Mouse (Mus musculus) lung, embryonic 16.5 days (tissue): ENCODE results near the gene Rtn1. TPM values are rescaled to one million over a fixed set of nuclear protein-coding genes. Genes with fewer than 3 reads are reported as not detected.

Experiments
- ATAC-seq: fragments of 200-750 bp; cut with Nextera tagmentation; 2 replicates; pipeline ENCODE4 v1.8.0; 2017; ENCODE audit warnings: low read depth, mild to moderate bottlenecking, moderate library complexity
- H3K27ac ChIP-seq: fragments of 300-500 bp; sonication (generic); 2 replicates; pipeline ENCODE4 v1.5.1; 2014; ENCODE audit warnings: mild to moderate bottlenecking, control low read depth, low read length
- H3K27me3 ChIP-seq: fragments of 300-500 bp; sonication (generic); 2 replicates; pipeline ENCODE4 v1.6.1; 2014; ENCODE audit warnings: low read depth, low read length, mixed read lengths; ENCODE audit not compliant: control insufficient read depth, insufficient read depth
- H3K36me3 ChIP-seq: fragments of 300-500 bp; sonication (generic); 2 replicates; pipeline ENCODE4 v1.6.1; 2014; ENCODE audit warnings: low read length; ENCODE audit not compliant: control insufficient read depth, insufficient read depth
- H3K4me1 ChIP-seq: fragments of 300-500 bp; sonication (generic); replicated peaks from 2 replicates; pipeline ENCODE4 v1.6.1; 2014; ENCODE audit warnings: low read length, mixed read lengths; ENCODE audit not compliant: control insufficient read depth, insufficient read depth
- H3K4me2 ChIP-seq: fragments of 300-500 bp; sonication (generic); 2 replicates; pipeline ENCODE4 v1.6.1; 2014; ENCODE audit warnings: low read depth, low read length, control low read depth
- H3K4me3 ChIP-seq: fragments of 300-500 bp; sonication (generic); 2 replicates; pipeline ENCODE4 v1.5.1; 2014; ENCODE audit warnings: mild to moderate bottlenecking, low read length, control low read depth
- H3K9ac ChIP-seq: fragments of 300-500 bp; sonication (generic); 2 replicates; pipeline ENCODE4 v1.6.1; 2014; ENCODE audit warnings: low read length, control low read depth
- H3K9me3 ChIP-seq: fragments of 300-500 bp; sonication (generic); 2 replicates; pipeline ENCODE4 v1.6.1; 2016; ENCODE audit warnings: low read length; ENCODE audit not compliant: control insufficient read depth
- WGBS: fragments of 180-500 bp; shearing (Covaris S2); extraction: QIAGEN DNeasy Blood & Tissue Kit; methylation state at CpG from one replicate; pipeline ENCODE4 v1.1.7; 2014; 5-methylcytosine and 5-hydroxymethylcytosine counted together
- polyA plus RNA-seq: library from polyadenylated mRNA; unstranded; fragments of >200 nt; fragmentation: Nextera tagmentation; extraction: Ambion mirVana; gene quantifications from 2 replicates; pipeline ENCODE4 v1.2.1, GENCODE M21; 2015

The Rtn1 gene
- polyA plus RNA-seq, 1 experiment from 2014 or later = 14.6 TPM

- H3K27ac ChIP-seq = no peak overlapping the region
- 54% methylated on average over 6 of the region's 6 CpGs for WGBS
- H3K9ac ChIP-seq = no peak overlapping the region
- no peaks in the 10 kb centered on the region for H3K4me1 ChIP-seq
- ATAC-seq = no peak
- H3K4me3 ChIP-seq = no peak overlapping the region
- no peaks in the 10 kb centered on the region for H3K9me3 ChIP-seq
- no peak overlapping the region for H3K4me2 ChIP-seq
- no peaks in the 10 kb centered on the region for H3K36me3 ChIP-seq
- no peaks in the 10 kb centered on the region for H3K27me3 ChIP-seq
Observed at GRCm38 (mm10) chr12:72242807-72243206, 166.0 kb downstream of the Rtn1 start.

- no peaks in the 10 kb centered on the region for H3K9me3 ChIP-seq
- H3K4me3 ChIP-seq = no peak overlapping the region
- no peak overlapping the region for H3K4me2 ChIP-seq
- H3K4me1 ChIP-seq = no peaks in the 10 kb centered on the region
- H3K36me3 ChIP-seq = no peaks in the 10 kb centered on the region
- H3K27me3 ChIP-seq = peaks cover 8% of the 10 kb centered on the region
- H3K9ac ChIP-seq = no peak overlapping the region
- ATAC-seq = no peak
- H3K27ac ChIP-seq = no peak overlapping the region
Observed at GRCm38 (mm10) chr12:72240506-72240905, 168.3 kb downstream of the Rtn1 start.

DNA sequence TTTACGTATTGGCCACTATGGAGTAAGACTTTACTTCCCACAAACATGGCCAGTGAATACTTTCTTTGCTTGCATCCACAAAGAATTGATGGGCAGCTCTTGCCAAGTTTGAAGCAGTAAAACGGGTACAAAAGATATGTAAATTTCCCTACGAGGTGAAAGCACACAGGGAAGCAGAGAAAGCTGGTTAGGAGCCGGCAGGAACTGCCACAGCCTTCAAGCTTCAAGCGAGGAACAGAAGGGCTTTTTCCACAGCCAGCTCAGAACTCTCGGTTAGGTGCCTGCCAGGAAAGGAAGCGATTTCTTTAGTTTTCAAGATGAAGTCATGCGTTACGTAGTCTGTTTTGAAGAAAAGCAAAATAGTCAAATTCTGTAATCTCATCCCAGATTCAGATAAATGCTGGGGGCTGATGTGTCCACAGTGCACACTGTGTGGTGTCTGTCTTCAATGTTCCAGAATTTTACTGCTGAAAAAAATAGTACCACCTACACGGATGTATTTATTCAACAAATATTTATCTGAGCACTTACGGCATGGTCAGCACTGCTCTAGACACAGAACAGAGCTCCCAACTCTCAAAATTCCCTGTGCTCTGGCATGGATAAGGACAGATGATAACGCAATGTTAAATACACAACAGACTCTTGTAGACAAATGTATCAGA is 169.5 kb downstream of the Rtn1 start:
- no peaks in the 10 kb centered on the region for H3K9me3 ChIP-seq
- no peaks in the 10 kb centered on the region for H3K4me1 ChIP-seq
- H3K4me2 ChIP-seq = no peak overlapping the region
- no peak overlapping the region for H3K9ac ChIP-seq
- no peak overlapping the region for H3K4me3 ChIP-seq
- no peak overlapping the region for H3K27ac ChIP-seq
- WGBS = 40% methylated on average over 12 of the region's 12 CpGs
- peaks cover 9% of the 10 kb centered on the region for H3K27me3 ChIP-seq
- ATAC-seq = no peak
- no peaks in the 10 kb centered on the region for H3K36me3 ChIP-seq

DNA sequence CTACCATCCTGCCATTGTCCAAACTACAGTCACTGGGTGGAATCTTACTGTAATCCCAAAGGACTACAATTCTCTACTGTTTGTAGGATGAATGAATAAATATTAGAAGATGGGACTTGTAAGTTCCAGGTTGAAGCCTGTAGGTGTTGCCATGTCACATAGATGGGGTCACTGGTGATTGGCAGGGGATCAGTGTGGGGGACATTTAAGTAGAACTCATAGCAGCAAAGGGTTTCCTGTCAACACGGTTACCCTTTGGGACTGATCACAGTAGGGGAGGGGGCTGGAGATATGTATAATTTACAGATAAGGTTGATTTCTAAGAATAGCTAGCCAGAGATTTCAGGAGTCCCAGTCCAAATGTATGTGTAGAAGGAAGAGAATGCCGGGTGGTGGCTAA is 171.6 kb downstream of the Rtn1 start:
- Histone ChIP-seq H3K36me3 (no peaks in the 10 kb centered on the region), H3K9me3 (no peaks in the 10 kb centered on the region), H3K4me1 (no peaks in the 10 kb centered on the region), H3K4me2 (peak overlapping the region; percentile 86; the same call in 1 of the 2 replicates), H3K27ac (no peak overlapping the region), H3K4me3 (peak overlapping the region; percentile 50), H3K9ac (no peak overlapping the region), H3K27me3 (peaks cover 9% of the 10 kb centered on the region)
- WGBS = 56% methylated on average over 2 of the region's 2 CpGs
- no peak for ATAC-seq

GRCm38 (mm10) chr12:72236564-72237011 is 172.3 kb downstream of the Rtn1 start:
- Histone ChIP-seq H3K9ac (peak overlapping the region; percentile 55), H3K9me3 (no peaks in the 10 kb centered on the region), H3K4me2 (peak overlapping the region; percentile 86), H3K4me3 (peak overlapping the region; percentile 50), H3K27me3 (peaks cover 9% of the 10 kb centered on the region), H3K27ac (no peak overlapping the region), H3K36me3 (no peaks in the 10 kb centered on the region), H3K4me1 (no peaks in the 10 kb centered on the region)
- WGBS = under 1% methylated on average over 53 of the region's 56 CpGs
- peak; percentile 95 for ATAC-seq

- H3K4me2 ChIP-seq = peak overlapping the region; percentile 86
- H3K27me3 ChIP-seq = peaks cover 9% of the 10 kb centered on the region
- no peaks in the 10 kb centered on the region for H3K4me1 ChIP-seq
- WGBS = 47% methylated on average over 12 of the region's 12 CpGs
- no peak for ATAC-seq
- peak overlapping the region; percentile 50 for H3K4me3 ChIP-seq
- H3K36me3 ChIP-seq = no peaks in the 10 kb centered on the region
- H3K27ac ChIP-seq = no peak overlapping the region
- H3K9ac ChIP-seq = no peak overlapping the region; the same call in 1 of the 2 replicates
- H3K9me3 ChIP-seq = no peaks in the 10 kb centered on the region
Observed at GRCm38 (mm10) chr12:72235621-72236351, 173.1 kb downstream of the Rtn1 start.

GRCm38 (mm10) chr12:72234966-72235365 is 173.9 kb downstream of the Rtn1 start:
- H3K9me3 ChIP-seq = no peaks in the 10 kb centered on the region
- no peak overlapping the region for H3K27ac ChIP-seq
- H3K36me3 ChIP-seq = no peaks in the 10 kb centered on the region
- no peak overlapping the region for H3K4me3 ChIP-seq
- 94% methylated on average over 9 of the region's 9 CpGs for WGBS
- ATAC-seq = no peak
- H3K4me1 ChIP-seq = no peaks in the 10 kb centered on the region
- no peak overlapping the region for H3K9ac ChIP-seq
- H3K27me3 ChIP-seq = peaks cover 9% of the 10 kb centered on the region
- H3K4me2 ChIP-seq = no peak overlapping the region

DNA sequence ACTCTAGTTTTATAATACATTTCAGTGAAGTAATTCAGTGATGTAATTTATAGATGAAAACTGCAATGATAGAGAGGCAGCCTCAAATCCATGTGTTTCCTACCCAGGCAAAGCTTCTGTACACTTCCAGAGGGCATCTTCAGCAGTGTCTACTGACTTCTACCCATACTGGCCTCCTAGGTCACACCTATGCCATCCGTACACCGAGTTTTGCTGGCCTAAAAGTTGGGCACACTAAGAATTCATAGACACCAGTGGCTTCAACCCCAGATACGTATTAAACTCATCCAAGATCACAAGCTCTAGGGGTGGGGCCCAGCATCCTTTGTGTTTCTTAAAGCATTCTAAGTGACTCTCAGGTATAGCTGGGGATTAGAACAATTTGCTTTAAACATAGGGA is 174.7 kb downstream of the Rtn1 start:
- Histone ChIP-seq H3K9me3 (no peaks in the 10 kb centered on the region), H3K4me3 (no peak overlapping the region), H3K27me3 (peaks cover 9% of the 10 kb centered on the region), H3K4me1 (no peaks in the 10 kb centered on the region), H3K36me3 (no peaks in the 10 kb centered on the region), H3K27ac (no peak overlapping the region), H3K4me2 (no peak overlapping the region), H3K9ac (no peak overlapping the region)
- ATAC-seq = no peak
- WGBS = 88% methylated on average over 3 of the region's 3 CpGs

DNA sequence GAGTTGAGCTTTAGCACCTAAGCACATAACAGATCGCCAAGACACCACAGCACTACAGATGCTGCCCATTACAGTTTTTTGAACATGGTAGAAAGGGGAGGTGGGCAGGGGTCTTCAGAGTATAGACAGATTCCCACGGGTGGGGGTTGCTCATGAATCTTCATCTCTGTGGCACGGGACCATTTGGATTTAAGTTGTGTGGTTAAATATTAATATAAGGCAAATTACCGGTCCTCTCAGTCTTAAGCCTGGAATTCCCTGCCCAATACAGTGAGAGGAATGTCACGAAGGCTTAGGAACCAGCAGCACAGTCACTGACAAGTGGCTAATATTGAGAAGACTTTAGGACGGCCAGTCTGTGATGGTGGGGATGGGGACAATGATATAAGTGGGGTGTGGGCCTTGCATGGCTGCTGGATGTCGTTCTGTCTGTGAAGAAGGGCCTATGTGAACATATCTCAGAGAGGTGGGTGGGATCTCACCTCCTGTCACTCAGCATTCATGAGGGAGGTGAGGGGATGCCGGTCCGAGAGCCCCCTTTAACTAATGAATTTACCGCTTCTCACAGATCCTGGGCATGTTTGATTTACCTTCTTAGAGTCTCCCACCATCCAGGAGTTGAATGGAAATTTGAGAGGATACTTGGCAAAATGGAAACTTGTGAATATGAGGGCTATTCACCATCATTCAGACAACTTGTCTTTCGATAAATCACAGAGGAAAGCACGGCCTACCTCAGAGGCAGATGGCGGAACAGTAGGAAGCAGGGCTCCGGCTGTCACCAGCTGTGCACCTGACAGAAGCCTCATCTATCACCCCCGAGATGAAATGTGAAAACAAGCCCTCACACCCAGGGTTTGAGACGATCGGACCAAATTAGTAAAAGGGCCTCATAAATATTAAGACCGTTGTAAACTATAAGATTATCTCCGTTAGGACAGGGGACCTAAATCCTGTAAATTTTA is 175.7 kb downstream of the Rtn1 start:
- no peaks in the 10 kb centered on the region for H3K36me3 ChIP-seq
- WGBS = 71% methylated on average over 19 of the region's 19 CpGs
- H3K9me3 ChIP-seq = no peaks in the 10 kb centered on the region
- ATAC-seq = no peak
- no peaks in the 10 kb centered on the region for H3K4me1 ChIP-seq
- H3K4me3 ChIP-seq = no peak overlapping the region
- H3K27me3 ChIP-seq = peaks cover 9% of the 10 kb centered on the region
- no peak overlapping the region for H3K4me2 ChIP-seq
- H3K27ac ChIP-seq = no peak overlapping the region
- no peak overlapping the region for H3K9ac ChIP-seq
